Mouse (Mus musculus): ENCODE measurements around the gene Vmn2r44.
"Not testable (repeated sequence)": the region's sequence is repeated elsewhere in the genome, so short reads cannot be mapped to it uniquely, and the experiment has no call there.

The Vmn2r44 gene

GRCm38 (mm10) chr7:8383233-8383632 is at the start of gene Vmn2r44:
Vmn2r44 (minus strand) TSS chr7:8383333.
- DNase-seq (ENCODE audit: low spot score in 2 of 2), result not testable (repeated sequence)

- not testable (repeated sequence) for DNase-seq (ENCODE audit: low spot score in 2 of 2)
Measured at GRCm38 (mm10) chr7:8357879-8358278, 25.3 kb downstream of the Vmn2r44 start.
